In genomic region chr16:94326008-94326407, GRCm38 (mm10) we compare ENCODE assay signal across 24 mouse cellular contexts. TPM values are rescaled to one million over a fixed set of nuclear protein-coding genes. Genes with fewer than 3 reads are reported as not detected.
"Had no signal": no experiment of that assay in that cellular context is flagged by ENCODE, and none has a peak within 500 bp of the region (broad histone marks: within the 10 kb centered on the region; RNA-seq: fewer than 3 reads in every experiment).

No protein-coding gene starts in this region.

- H3K27me3 ChIP-seq: stomach, embryonic 15.5 days had no signal

- ATAC-seq: inflammation-experienced regulatory T-cells, adult 6 months; intestine, embryonic 16.5 days; lung, postnatal 0 days had no signal

- H3K9me3 ChIP-seq: limb, embryonic 10.5 days; limb, embryonic 13.5 days; stomach, embryonic 15.5 days had no signal

- H3K36me3 ChIP-seq: limb, embryonic 10.5 days; limb, embryonic 13.5 days; stomach, embryonic 15.5 days had no signal

- DNase-seq: kidney, adult 18-20 months; kidney, adult 9 months; kidney, postnatal 14 days; kidney, postnatal 4 days; layer of hippocampus, adult 9-11 months; lung, embryonic 14.5 days; midbrain, embryonic 14.5 days; right cerebral cortex, adult 18-20 months; right cerebral cortex, postnatal 14 days; right cerebral cortex, postnatal 4 days; spleen, adult 18-20 months; thymus, postnatal 25 days had no signal

- H3K4me3 ChIP-seq: layer of hippocampus, adult 2 months; limb, embryonic 10.5 days; limb, embryonic 13.5 days; megakaryocyte, embryonic 14.5 days; stomach, embryonic 15.5 days had no signal

- H3K9ac ChIP-seq: limb, embryonic 13.5 days; lung, embryonic 14.5 days; stomach, embryonic 15.5 days had no signal

- H3K27ac ChIP-seq: layer of hippocampus, adult 2 months; limb, embryonic 10.5 days; limb, embryonic 13.5 days; macrophage; stomach, embryonic 15.5 days had no signal

- H3K4me2 ChIP-seq: limb, embryonic 13.5 days; lung, embryonic 14.5 days; midbrain, embryonic 11.5 days; stomach, embryonic 15.5 days had no signal

RNA-seq across cellular contexts. Expression of gene Ripply3, which starts 2.2 kb away (rescaled TPM):
- total RNA-seq: left cerebral cortex, postnatal 25 days; midbrain, postnatal 0 days had no signal
- polyA plus RNA-seq: macrophage had no signal
